Mouse (Mus musculus) lung, adult 2 months (tissue): ENCODE data around the gene Agtpbp1.

Source experiments
- CTCF ChIP-seq: fragments of 200-500 bp; IDR thresholded peaks from 2 replicates; pipeline ENCODE4 v1.5.1; 2011; ENCODE audit warnings: mild to moderate bottlenecking, low read length, control low read depth; ENCODE audit not compliant: insufficient read depth
- POLR2A ChIP-seq: fragments of 200-500 bp; IDR thresholded peaks from 2 replicates; pipeline ENCODE4 v1.6.1; 2011; ENCODE audit warnings: low read depth, mild to moderate bottlenecking, control low read depth, low read length, borderline replicate concordance; ENCODE audit errors: extremely low read depth

- TF ChIP-seq POLR2A: no peak
- no peak for TF ChIP-seq CTCF
These were observed 145.3 kb downstream of the Agtpbp1 start for GRCm38 (mm10) chr13:59439683-59440082.
